Mouse (Mus musculus) testis, adult 2 months (tissue): ENCODE results near the gene Krtap1-4. TPM values are rescaled to one million over a fixed set of nuclear protein-coding genes. Genes with fewer than 3 reads are reported as not detected.

Experiments used
- H3K27ac ChIP-seq: fragments of 200-500 bp; 2 replicates; pipeline ENCODE4 v1.5.1; 2012; ENCODE audit warnings: low read depth, low read length; ENCODE audit not compliant: control insufficient read depth, insufficient read depth
- H3K27me3 ChIP-seq: fragments of 200-500 bp; 2 replicates; pipeline ENCODE4 v1.6.1; 2012; ENCODE audit warnings: mild to moderate bottlenecking, low read length, moderate library complexity; ENCODE audit not compliant: control insufficient read depth, insufficient read depth
- H3K36me3 ChIP-seq: fragments of 200-500 bp; 2 replicates; pipeline ENCODE4 v1.6.1; 2012; ENCODE audit warnings: mild to moderate bottlenecking, low read length; ENCODE audit not compliant: control insufficient read depth, insufficient read depth
- H3K4me1 ChIP-seq: fragments of 200-500 bp; 2 replicates; pipeline ENCODE4 v1.6.1; 2012; ENCODE audit warnings: low read length; ENCODE audit not compliant: control insufficient read depth, insufficient read depth
- H3K4me3 ChIP-seq: fragments of 200-500 bp; 2 replicates; pipeline ENCODE4 v1.5.1; 2012; ENCODE audit warnings: low read depth, mild to moderate bottlenecking, low read length, moderate library complexity, mixed read lengths; ENCODE audit not compliant: control insufficient read depth
- CTCF ChIP-seq: fragments of 200-500 bp; IDR thresholded peaks from 2 replicates; pipeline ENCODE4 v1.5.1; 2012; ENCODE audit warnings: low read depth, mild to moderate bottlenecking, inconsistent platforms, low read length, moderate library complexity; ENCODE audit not compliant: control insufficient read depth, insufficient read depth, insufficient replicate concordance
- POLR2A ChIP-seq: fragments of 200-500 bp; IDR thresholded peaks from 2 replicates; pipeline ENCODE4 v1.6.1; 2012; ENCODE audit warnings: low read depth, mild to moderate bottlenecking, inconsistent platforms, low read length, moderate library complexity; ENCODE audit not compliant: control insufficient read depth
- polyA plus RNA-seq: library from polyadenylated mRNA; depleted of rRNA; stranded (reverse); fragments of >200 nt; gene quantifications from 2 replicates; pipeline ENCODE4 v1.2.3, GENCODE M21; 2012

Krtap1-4 gene
- polyA plus RNA-seq, 1 experiment: not detected

GRCm38 (mm10) chr11:99562580-99562979 lies 20.9 kb downstream of the Krtap1-4 start:
- H3K36me3 ChIP-seq: no peaks in the 10 kb centered on the region
- TF ChIP-seq CTCF (no peak), POLR2A (no peak)
- H3K4me3 ChIP-seq: no peak overlapping the region
- no peaks in the 10 kb centered on the region for H3K4me1 ChIP-seq
- H3K27me3 ChIP-seq: no peaks in the 10 kb centered on the region
- no peak overlapping the region for H3K27ac ChIP-seq

- Histone ChIP-seq H3K27ac (no peak within 1 kb of the TSS), H3K27me3 (no peaks in the 10 kb centered on the region), H3K4me3 (no peak within 1 kb of the TSS), H3K4me1 (no peaks in the 10 kb centered on the region), H3K36me3 (no peaks in the 10 kb centered on the region)
- no peak for TF ChIP-seq POLR2A
- no peak for TF ChIP-seq CTCF
Observed at GRCm38 (mm10) chr11:99559366-99559765, 24.1 kb downstream of the Krtap1-4 start, which contains the start of gene Gm11939. Gm11939 (minus strand) TSS chr11:99559466.

GRCm38 (mm10) chr11:99557976-99558745 lies 25.3 kb downstream of the Krtap1-4 start:
- no peak for TF ChIP-seq CTCF
- no peak for TF ChIP-seq POLR2A
- Histone ChIP-seq H3K4me3 (no peak overlapping the region), H3K27ac (no peak overlapping the region), H3K36me3 (no peaks in the 10 kb centered on the region), H3K4me1 (no peaks in the 10 kb centered on the region), H3K27me3 (no peaks in the 10 kb centered on the region)

GRCm38 (mm10) chr11:99556753-99557152 lies 26.7 kb downstream of the Krtap1-4 start, which contains the start of gene Krtap3-2:
Krtap3-2 (minus strand) TSS chr11:99556853.
- H3K4me1 ChIP-seq: no peaks in the 10 kb centered on the region
- H3K4me3 ChIP-seq: no peak within 1 kb of the TSS
- H3K36me3 ChIP-seq: no peaks in the 10 kb centered on the region
- H3K27me3 ChIP-seq: no peaks in the 10 kb centered on the region
- TF ChIP-seq POLR2A: no peak
- TF ChIP-seq CTCF: no peak
- H3K27ac ChIP-seq: no peak within 1 kb of the TSS

GRCm38 (mm10) chr11:99556195-99556594 lies 27.3 kb downstream of the Krtap1-4 start:
- no peak overlapping the region for H3K27ac ChIP-seq
- no peaks in the 10 kb centered on the region for H3K27me3 ChIP-seq
- no peak overlapping the region for H3K4me3 ChIP-seq
- H3K4me1 ChIP-seq: no peaks in the 10 kb centered on the region
- TF ChIP-seq POLR2A (no peak), CTCF (no peak)
- no peaks in the 10 kb centered on the region for H3K36me3 ChIP-seq

GRCm38 (mm10) chr11:99550765-99551164 lies 32.7 kb downstream of the Krtap1-4 start, which contains the start of gene Krtap3-3:
Krtap3-3 (minus strand) TSS chr11:99550865.
- no peak for TF ChIP-seq POLR2A
- no peak for TF ChIP-seq CTCF
- Histone ChIP-seq H3K4me1 (no peaks in the 10 kb centered on the region), H3K36me3 (no peaks in the 10 kb centered on the region), H3K4me3 (no peak within 1 kb of the TSS), H3K27ac (no peak within 1 kb of the TSS), H3K27me3 (no peaks in the 10 kb centered on the region)

- Histone ChIP-seq H3K4me1 (no peaks in the 10 kb centered on the region), H3K27me3 (no peaks in the 10 kb centered on the region), H3K27ac (no peak overlapping the region), H3K36me3 (no peaks in the 10 kb centered on the region), H3K4me3 (no peak overlapping the region)
- TF ChIP-seq POLR2A (no peak), CTCF (no peak)
Observed at GRCm38 (mm10) chr11:99547892-99548291, 35.6 kb downstream of the Krtap1-4 start.
